Mouse (Mus musculus) limb, embryonic 14.5 days (tissue): Measurements from ENCODE around the gene Fam228a. TPM values are rescaled to one million over a fixed set of nuclear protein-coding genes. Genes with fewer than 3 reads are reported as not detected.
"Not testable (repeated sequence)": the region's sequence is repeated elsewhere in the genome, so short reads cannot be mapped to it uniquely, and the experiment has no call there.

Experiments
- ATAC-seq: fragments of 200-750 bp; cut with Nextera tagmentation; 2 replicates; pipeline ENCODE4 v1.8.0; 2017; ENCODE audit warnings: low read depth, moderate number of reproducible peaks, moderate TSS enrichment; ENCODE audit not compliant: low FRiP score
- DNase-seq: peaks from one replicate; pipeline ENCODE4 v3.0.0-alpha.2; 2015; ENCODE audit warnings: low spot score
- H3K27ac ChIP-seq: fragments of 300-500 bp; sonication (generic); replicated peaks from 2 replicates; pipeline ENCODE4 v1.5.1; 2014; ENCODE audit warnings: low read depth, mild to moderate bottlenecking, low read length, moderate library complexity, mixed read lengths
- H3K27me3 ChIP-seq: fragments of 300-500 bp; sonication (generic); 2 replicates; pipeline ENCODE4 v1.6.1; 2014; ENCODE audit warnings: low read length, mixed read lengths; ENCODE audit not compliant: control insufficient read depth, insufficient read depth
- H3K36me3 ChIP-seq: fragments of 300-500 bp; sonication (generic); 2 replicates; pipeline ENCODE4 v1.6.1; 2014; ENCODE audit warnings: mild to moderate bottlenecking, low read length, moderate library complexity, mixed read lengths; ENCODE audit not compliant: control insufficient read depth, insufficient read depth
- H3K4me1 ChIP-seq: fragments of 300-500 bp; sonication (generic); 2 replicates; pipeline ENCODE4 v1.6.1; 2014; ENCODE audit warnings: antibody characterized with exemption, low read length, mixed read lengths; ENCODE audit not compliant: control insufficient read depth, insufficient read depth
- H3K4me2 ChIP-seq: fragments of 300-500 bp; sonication (generic); replicated peaks from 2 replicates; pipeline ENCODE4 v1.6.1; 2014; ENCODE audit warnings: low read depth, mild to moderate bottlenecking, low read length, moderate library complexity; ENCODE audit not compliant: severe bottlenecking
- H3K4me3 ChIP-seq: fragments of 300-500 bp; sonication (generic); replicated peaks from 2 replicates; pipeline ENCODE4 v1.5.1; 2014; ENCODE audit warnings: low read length
- H3K9ac ChIP-seq: fragments of 300-500 bp; sonication (generic); 2 replicates; pipeline ENCODE4 v1.6.1; 2014; ENCODE audit warnings: mild to moderate bottlenecking, low read depth, low read length, moderate library complexity; ENCODE audit not compliant: severe bottlenecking
- H3K9me3 ChIP-seq: fragments of 300-500 bp; sonication (generic); 2 replicates; pipeline ENCODE4 v1.6.1; 2016; ENCODE audit warnings: low read length; ENCODE audit not compliant: control insufficient read depth
- POLR2A ChIP-seq: fragments of 200-500 bp; IDR thresholded peaks from 2 replicates; pipeline ENCODE4 v1.8.0; 2012; ENCODE audit warnings: inconsistent platforms, mild to moderate bottlenecking, moderate library complexity, borderline replicate concordance; ENCODE audit not compliant: insufficient read depth, insufficient read length; ENCODE audit errors: extremely low read depth
- WGBS: fragments of 180-500 bp; shearing (Covaris S2); extraction: QIAGEN DNeasy Blood & Tissue Kit; methylation state at CpG from one replicate; pipeline ENCODE4 v1.1.7; 2014; 5-methylcytosine and 5-hydroxymethylcytosine counted together
- polyA plus RNA-seq, 2 experiments: library from polyadenylated mRNA; depleted of rRNA in 1 of 2; stranded (reverse) in 1 of 2; unstranded in 1 of 2; fragments of >200 nt; fragmentation: Nextera tagmentation in 1 of 2; extraction: Ambion mirVana in 1 of 2; gene quantifications; 2 replicates each; pipeline versions ENCODE4 v1.2.1 to v1.2.3; 2012 to 2014

The Fam228a gene
- polyA plus RNA-seq (2012; rRNA removed) (1.8 and 1.9 TPM in 2 replicates), polyA plus RNA-seq (2014; fragmentation: Nextera tagmentation; extraction: Ambion mirVana) (0.55 and 0.77 TPM in 2 replicates)

GRCm38 (mm10) chr12:4738031-4738576 is at the start of gene Fam228a:
Gene Fam228a (minus strand): TSS chr12:4738430.
- no peak for ATAC-seq
- H3K9ac ChIP-seq = no peak within 1 kb of the TSS

DNA sequence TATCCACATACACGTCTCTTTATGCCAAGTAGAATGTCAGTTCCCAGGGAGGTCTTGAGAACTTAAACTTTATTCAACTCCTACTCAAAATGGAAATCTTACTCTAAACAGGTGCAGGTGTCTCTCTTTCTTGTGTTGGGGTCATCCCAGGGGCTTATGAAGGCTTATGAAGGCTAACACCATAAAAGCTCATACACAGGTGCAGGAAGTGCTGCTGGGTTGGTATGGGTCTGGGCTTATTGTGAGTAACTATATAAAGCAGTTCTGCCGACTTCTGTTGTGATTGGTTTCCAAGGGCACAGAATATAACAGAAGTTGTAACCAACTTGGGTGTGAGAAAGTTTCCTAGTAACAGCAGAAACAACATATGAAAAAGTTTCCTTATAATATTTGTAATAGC is 46.2 kb upstream of the Fam228a start:
- ATAC-seq (peak; percentile 60; the same call in 1 of the 2 replicates), DNase-seq (no peak)
- no peak for TF ChIP-seq POLR2A
- Histone ChIP-seq H3K4me3 (no peak overlapping the region), H3K4me1 (no peaks in the 10 kb centered on the region), H3K9me3 (no peaks in the 10 kb centered on the region), H3K27ac (no peak overlapping the region), H3K4me2 (no peak overlapping the region), H3K36me3 (no peaks in the 10 kb centered on the region), H3K9ac (no peak overlapping the region), H3K27me3 (no peaks in the 10 kb centered on the region)
- WGBS = 68% methylated on average over 2 of the region's 2 CpGs

More at GRCm38 (mm10) chr12:4738031-4738576, at the start of gene Fam228a:
- TF ChIP-seq POLR2A = no peak
- Histone ChIP-seq H3K4me3 (no peak within 1 kb of the TSS), H3K4me1 (no peaks in the 10 kb centered on the region), H3K36me3 (no peaks in the 10 kb centered on the region), H3K27me3 (no peaks in the 10 kb centered on the region), H3K9me3 (no peaks in the 10 kb centered on the region), H3K27ac (no peak within 1 kb of the TSS), H3K4me2 (no peak within 1 kb of the TSS)
- 87% methylated on average over 18 of the region's 18 CpGs for whole genome bisulfite sequencing
- DNase-seq = no peak

DNA sequence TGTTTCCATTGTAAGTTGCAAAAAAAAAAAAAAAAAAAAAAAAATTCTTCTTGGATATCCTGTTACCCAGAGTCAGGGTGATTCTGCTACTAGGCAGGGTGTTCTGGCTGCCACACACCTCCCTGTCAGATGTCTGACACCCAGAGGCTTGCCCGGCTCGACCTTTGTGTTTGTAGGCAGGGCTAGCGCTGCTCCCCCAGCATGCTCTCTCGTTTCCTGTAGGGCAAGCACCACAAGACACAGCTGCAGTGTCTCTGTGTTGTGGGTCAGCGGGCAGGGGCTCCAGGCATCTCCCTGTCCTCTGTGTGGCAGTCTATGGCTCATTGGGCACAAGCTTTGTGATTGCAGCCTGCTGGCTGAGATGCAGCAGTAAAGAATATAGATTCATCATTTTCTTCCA is 45.4 kb upstream of the Fam228a start:
- Histone ChIP-seq H3K27me3 (no peaks in the 10 kb centered on the region), H3K9ac (no peak overlapping the region), H3K4me1 (no peaks in the 10 kb centered on the region), H3K4me3 (no peak overlapping the region), H3K27ac (no peak overlapping the region), H3K9me3 (no peaks in the 10 kb centered on the region), H3K36me3 (no peaks in the 10 kb centered on the region), H3K4me2 (no peak overlapping the region)
- no peak for DNase-seq
- TF ChIP-seq POLR2A = no peak
- 50% methylated on average over 5 of the region's 5 CpGs for WGBS
- ATAC-seq = no peak

DNA sequence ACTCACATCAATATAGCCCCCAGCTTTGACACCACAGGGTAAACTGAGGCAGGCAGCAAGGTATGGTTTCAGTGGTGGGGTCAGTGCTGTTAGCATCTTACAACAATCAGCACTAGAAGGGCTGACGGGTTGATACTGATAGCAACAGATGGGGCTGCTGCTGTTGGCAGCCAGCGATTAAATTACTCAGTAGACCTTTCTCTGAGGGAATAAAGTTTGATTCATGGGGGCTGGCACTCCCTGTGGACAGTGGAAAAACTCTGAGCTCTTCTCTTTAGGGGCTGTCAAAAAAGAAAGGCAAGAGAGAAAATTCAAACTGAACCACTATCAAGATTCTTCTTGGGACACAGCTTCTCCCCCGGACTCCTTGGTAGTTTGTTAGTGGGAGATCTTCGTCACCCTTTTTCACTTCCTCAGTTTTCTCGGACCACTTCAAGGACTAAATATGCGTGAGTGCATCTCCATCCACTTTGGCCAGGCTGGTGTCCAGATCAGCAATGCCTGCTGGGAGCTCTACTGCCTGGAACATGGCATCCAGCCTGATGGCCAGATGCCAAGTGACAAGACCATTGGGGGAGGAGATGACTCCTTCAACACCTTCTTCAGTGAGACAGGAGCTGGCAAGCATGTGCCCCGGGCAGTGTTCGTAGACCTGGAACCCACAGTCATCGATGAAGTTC is 43.6 kb upstream of the Fam228a start:
- not testable (repeated sequence) for ATAC-seq, H3K4me1 ChIP-seq, H3K27ac ChIP-seq, DNase-seq, H3K9ac ChIP-seq, H3K9me3 ChIP-seq, H3K4me2 ChIP-seq, H3K27me3 ChIP-seq, H3K36me3 ChIP-seq, H3K4me3 ChIP-seq
- 91% methylated on average over 7 of the region's 9 CpGs for WGBS

DNA sequence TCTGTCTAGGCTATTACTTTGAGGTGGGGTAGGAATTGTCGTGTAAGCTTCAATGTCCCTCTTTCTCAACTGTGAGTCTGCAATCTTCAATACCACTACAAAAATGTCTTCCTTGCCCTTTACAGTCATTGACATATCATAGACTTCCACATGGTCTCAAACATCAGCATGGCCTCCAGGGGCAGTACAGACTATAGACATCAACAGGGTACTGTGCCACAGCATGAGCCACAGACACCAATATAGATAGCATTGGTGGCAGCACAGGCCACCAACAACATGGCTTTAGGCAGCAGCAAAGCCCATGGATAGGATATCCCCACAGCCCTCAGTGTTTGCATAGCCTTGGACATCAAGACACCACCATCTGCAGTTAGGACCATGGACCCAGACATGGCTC is 43.0 kb upstream of the Fam228a start:
- DNase-seq (no peak), ATAC-seq (no peak)

More for the DNA sequence above, 43.0 kb upstream of the Fam228a start:
- 83% methylated on average over 1 of the region's 1 CpGs for WGBS
- no peaks in the 10 kb centered on the region for H3K36me3 ChIP-seq
- H3K4me1 ChIP-seq = no peaks in the 10 kb centered on the region
- TF ChIP-seq POLR2A = no peak
- no peaks in the 10 kb centered on the region for H3K9me3 ChIP-seq
- H3K4me2 ChIP-seq = no peak overlapping the region
- no peak overlapping the region for H3K9ac ChIP-seq
- no peak overlapping the region for H3K27ac ChIP-seq
- H3K27me3 ChIP-seq = no peaks in the 10 kb centered on the region
- H3K4me3 ChIP-seq = no peak overlapping the region
